Mouse (Mus musculus) olfactory bulb, adult 2 months (tissue): ENCODE measurements around the gene Creb1. TPM values are rescaled to one million over a fixed set of nuclear protein-coding genes. Genes with fewer than 3 reads are reported as not detected.

ENCODE experiments used
- H3K27ac ChIP-seq: fragments of 200-500 bp; 2 replicates; pipeline ENCODE4 v1.5.1; 2012; ENCODE audit warnings: low read depth, low read length; ENCODE audit not compliant: insufficient read depth
- H3K4me1 ChIP-seq: fragments of 200-500 bp; 2 replicates; pipeline ENCODE4 v1.6.1; 2012; ENCODE audit warnings: low read length; ENCODE audit not compliant: control insufficient read depth, insufficient read depth
- H3K4me3 ChIP-seq: fragments of 200-500 bp; 2 replicates; pipeline ENCODE4 v1.5.1; 2012; ENCODE audit warnings: mild to moderate bottlenecking, low read depth, low read length, moderate library complexity; ENCODE audit not compliant: insufficient read depth
- CTCF ChIP-seq: fragments of 200-500 bp; IDR thresholded peaks from 2 replicates; pipeline ENCODE4 v1.5.1; 2012; ENCODE audit warnings: low read depth, mild to moderate bottlenecking, low read length, moderate library complexity; ENCODE audit not compliant: insufficient read depth
- POLR2A ChIP-seq: fragments of 200-500 bp; IDR thresholded peaks from 2 replicates; pipeline ENCODE4 v1.6.1; 2012; ENCODE audit warnings: mild to moderate bottlenecking, low read depth, low read length, moderate library complexity; ENCODE audit not compliant: insufficient read depth
- WGBS: fragments of 180-500 bp; shearing (Covaris S2); methylation state at CpG from one replicate; pipeline ENCODE4 v1.1.7; 2018; 5-methylcytosine and 5-hydroxymethylcytosine counted together
- polyA plus RNA-seq: library from polyadenylated mRNA; stranded (reverse); fragments of >200 nt; gene quantifications from 2 replicates; pipeline ENCODE4 v1.2.4, GENCODE M21; 2012; ENCODE audit warnings: low replicate concordance; ENCODE audit not compliant: missing spikeins, insufficient read depth, insufficient read length

Gene Creb1
- polyA plus RNA-seq, 1 experiment: not detected

GRCm38 (mm10) chr1:64519345-64519744 lies 13.1 kb upstream of the Creb1 start:
- TF ChIP-seq CTCF (no peak), POLR2A (no peak)
- Histone ChIP-seq H3K4me1 (no peaks in the 10 kb centered on the region), H3K27ac (no peak overlapping the region), H3K4me3 (no peak overlapping the region)
- 72% methylated on average over 1 of the region's 1 CpGs for WGBS

- no peak overlapping the region for H3K4me3 ChIP-seq
- no peaks in the 10 kb centered on the region for H3K4me1 ChIP-seq
- 77% methylated on average over 1 of the region's 1 CpGs for WGBS
- H3K27ac ChIP-seq: no peak overlapping the region
- no peak for TF ChIP-seq POLR2A
- no peak for TF ChIP-seq CTCF
Observed at GRCm38 (mm10) chr1:64519901-64520300, 12.5 kb upstream of the Creb1 start.

GRCm38 (mm10) chr1:64521734-64522133 lies 10.7 kb upstream of the Creb1 start:
- 82% methylated on average over 3 of the region's 3 CpGs for WGBS
- Histone ChIP-seq H3K27ac (no peak overlapping the region), H3K4me1 (no peaks in the 10 kb centered on the region), H3K4me3 (no peak overlapping the region)
- no peak for TF ChIP-seq CTCF
- no peak for TF ChIP-seq POLR2A

- H3K4me1 ChIP-seq: no peaks in the 10 kb centered on the region
- no peak for TF ChIP-seq POLR2A
- H3K4me3 ChIP-seq: no peak overlapping the region
- no peak overlapping the region for H3K27ac ChIP-seq
- WGBS: 84% methylated on average over 6 of the region's 6 CpGs
Observed at GRCm38 (mm10) chr1:64522637-64523036, 9.8 kb upstream of the Creb1 start.

- Histone ChIP-seq H3K4me3 (no peak overlapping the region), H3K4me1 (no peaks in the 10 kb centered on the region), H3K27ac (no peak overlapping the region)
- 100% methylated on average over 1 of the region's 1 CpGs for WGBS
- TF ChIP-seq POLR2A (no peak), CTCF (no peak)
Observed at GRCm38 (mm10) chr1:64523117-64523516, 9.3 kb upstream of the Creb1 start.

GRCm38 (mm10) chr1:64524661-64525060 lies 7.8 kb upstream of the Creb1 start:
- no peaks in the 10 kb centered on the region for H3K4me1 ChIP-seq
- no peak overlapping the region for H3K27ac ChIP-seq
- no peak overlapping the region for H3K4me3 ChIP-seq
- 86% methylated on average over 2 of the region's 2 CpGs for WGBS
- TF ChIP-seq CTCF (no peak), POLR2A (no peak)

GRCm38 (mm10) chr1:64527626-64528025 lies 4.8 kb upstream of the Creb1 start:
- Histone ChIP-seq H3K27ac (no peak overlapping the region), H3K4me1 (no peaks in the 10 kb centered on the region), H3K4me3 (no peak overlapping the region)
- TF ChIP-seq CTCF (no peak), POLR2A (no peak)

- no peak for TF ChIP-seq CTCF
- no peak overlapping the region for H3K4me3 ChIP-seq
- 95% methylated on average over 5 of the region's 5 CpGs for WGBS
- H3K27ac ChIP-seq: no peak overlapping the region
- no peaks in the 10 kb centered on the region for H3K4me1 ChIP-seq
Observed at GRCm38 (mm10) chr1:64529781-64530315, 2.6 kb upstream of the Creb1 start.

- WGBS: 31% methylated on average over 7 of the region's 7 CpGs
- peak overlapping the region; percentile 99 for H3K4me3 ChIP-seq
- TF ChIP-seq POLR2A (no peak), CTCF (no peak)
- H3K27ac ChIP-seq: 0 out of 2 replicates have a peak overlapping the region, but pooled peaks have one; percentile 54
- H3K4me1 ChIP-seq: no peaks in the 10 kb centered on the region
Observed at GRCm38 (mm10) chr1:64531548-64531947, 897 bp upstream of the Creb1 start.

- peak overlapping the region; percentile 54 for H3K27ac ChIP-seq
- H3K4me3 ChIP-seq: peak overlapping the region; percentile 99
- WGBS: 1% methylated on average over 34 of the region's 34 CpGs
- no peaks in the 10 kb centered on the region for H3K4me1 ChIP-seq
- TF ChIP-seq CTCF: no peak
- no peak; the same call in 1 of the 2 replicates for TF ChIP-seq POLR2A
Observed at GRCm38 (mm10) chr1:64532067-64532523, 350 bp upstream of the Creb1 start.
